Mouse (Mus musculus) ovary, adult 2 months (tissue): ENCODE results near the gene Otol1. TPM values are rescaled to one million over a fixed set of nuclear protein-coding genes. Genes with fewer than 3 reads are reported as not detected.

Experiments used
- polyA plus RNA-seq: library from polyadenylated mRNA; depleted of rRNA; stranded (reverse); fragments of >200 nt; gene quantifications from 2 replicates; pipeline ENCODE4 v1.2.3, GENCODE M21; 2012; rRNA removed

Otol1 gene
- not detected in 2 replicates for polyA plus RNA-seq

GRCm38 (mm10) chr3:70007313-70007712, at the start of gene Otol1:
TSS of gene Otol1 (plus strand) at chr3:70007613.

Other genes starting within 250 kb of the Otol1 start
- not detected in 2 replicates for gene Sptssb, start 147.7 kb upstream of the Otol1 start, polyA plus RNA-seq